Mouse (Mus musculus) liver, embryonic 15.5 days (tissue): ENCODE data around the gene Boc. TPM values are rescaled to one million over a fixed set of nuclear protein-coding genes. Genes with fewer than 3 reads are reported as not detected.
"Not testable (repeated sequence)": the region's sequence is repeated elsewhere in the genome, so short reads cannot be mapped to it uniquely, and the experiment has no call there.

Experiments
- ATAC-seq: fragments of 200-750 bp; cut with Nextera tagmentation; 2 replicates; pipeline ENCODE4 v1.8.0; 2017; ENCODE audit warnings: moderate number of reproducible peaks, mild to moderate bottlenecking, moderate library complexity; ENCODE audit not compliant: insufficient read depth
- H3K27ac ChIP-seq: fragments of 300-500 bp; sonication (generic); replicated peaks from 2 replicates; pipeline ENCODE4 v1.5.1; 2015; ENCODE audit warnings: mild to moderate bottlenecking, inconsistent platforms
- H3K27me3 ChIP-seq: fragments of 300-500 bp; sonication (generic); 2 replicates; pipeline ENCODE4 v1.6.1; 2015; ENCODE audit warnings: mild to moderate bottlenecking, inconsistent platforms
- H3K36me3 ChIP-seq: fragments of 300-500 bp; sonication (generic); replicated peaks from 2 replicates; pipeline ENCODE4 v1.6.1; 2015; ENCODE audit warnings: moderate library complexity, mild to moderate bottlenecking, inconsistent platforms
- H3K4me1 ChIP-seq: fragments of 300-500 bp; sonication (generic); replicated peaks from 2 replicates; pipeline ENCODE4 v1.6.1; 2015; ENCODE audit warnings: inconsistent platforms
- H3K4me2 ChIP-seq: fragments of 300-500 bp; sonication (generic); 2 replicates; pipeline ENCODE4 v1.6.1; 2015; ENCODE audit warnings: moderate library complexity, mild to moderate bottlenecking, inconsistent platforms
- H3K4me3 ChIP-seq: fragments of 300-500 bp; sonication (generic); replicated peaks from 2 replicates; pipeline ENCODE4 v1.5.1; 2015; ENCODE audit warnings: mild to moderate bottlenecking, inconsistent platforms
- H3K9ac ChIP-seq: fragments of 300-500 bp; sonication (generic); 2 replicates; pipeline ENCODE4 v1.6.1; 2015; ENCODE audit warnings: moderate library complexity, mild to moderate bottlenecking, inconsistent platforms
- H3K9me3 ChIP-seq: fragments of 300-500 bp; sonication (generic); replicated peaks from 2 replicates; pipeline ENCODE4 v1.6.1; 2016; ENCODE audit warnings: inconsistent platforms
- WGBS: fragments of 180-500 bp; shearing (Covaris S2); methylation state at CpG from one replicate; pipeline ENCODE4 v1.1.7; 2015; ENCODE audit warnings: mixed read lengths; ENCODE audit not compliant: insufficient replicate concordance; 5-methylcytosine and 5-hydroxymethylcytosine counted together
- microRNA-seq: library from miRNA; unstranded; fragments of <30 nt; microRNA quantifications from one replicate; pipeline ENCODE4, GENCODE M21; 2016
- polyA plus RNA-seq: library from polyadenylated mRNA; unstranded; fragments of >200 nt; fragmentation: Nextera tagmentation; extraction: Ambion mirVana; gene quantifications from 2 replicates; pipeline ENCODE4 v1.2.1, GENCODE M21; 2015

Gene Boc
- polyA plus RNA-seq, 1 experiment from 2014 or later: 0.59 TPM

DNA sequence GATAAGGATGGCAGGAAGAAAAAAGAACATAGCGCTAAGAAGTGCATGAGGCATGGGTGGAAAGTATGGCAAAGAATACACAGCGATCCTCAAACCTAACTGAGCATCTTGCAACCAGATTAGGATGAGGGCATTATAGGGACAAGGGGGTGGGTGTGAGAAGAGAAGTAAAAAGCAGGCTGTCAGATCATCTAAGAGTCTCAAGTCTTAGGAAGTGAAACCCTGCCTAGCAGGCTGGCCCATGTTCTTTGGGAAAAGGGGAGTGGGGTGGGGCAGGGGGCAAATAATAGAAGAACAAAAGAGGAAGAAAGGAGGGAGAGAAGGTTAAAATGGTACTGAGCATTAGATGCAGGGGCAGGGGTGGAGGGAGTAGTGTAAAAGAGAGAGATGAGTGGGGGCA lies 99.9 kb downstream of the Boc start:
- no peaks in the 10 kb centered on the region for H3K36me3 ChIP-seq
- no peak overlapping the region for H3K4me3 ChIP-seq
- no peaks in the 10 kb centered on the region for H3K4me1 ChIP-seq
- no peak overlapping the region for H3K27ac ChIP-seq
- H3K9ac ChIP-seq: no peak overlapping the region
- 60% methylated on average over 2 of the region's 2 CpGs for WGBS
- no peak overlapping the region for H3K4me2 ChIP-seq
- H3K9me3 ChIP-seq: no peaks in the 10 kb centered on the region
- H3K27me3 ChIP-seq: no peaks in the 10 kb centered on the region
- no peak for ATAC-seq

DNA sequence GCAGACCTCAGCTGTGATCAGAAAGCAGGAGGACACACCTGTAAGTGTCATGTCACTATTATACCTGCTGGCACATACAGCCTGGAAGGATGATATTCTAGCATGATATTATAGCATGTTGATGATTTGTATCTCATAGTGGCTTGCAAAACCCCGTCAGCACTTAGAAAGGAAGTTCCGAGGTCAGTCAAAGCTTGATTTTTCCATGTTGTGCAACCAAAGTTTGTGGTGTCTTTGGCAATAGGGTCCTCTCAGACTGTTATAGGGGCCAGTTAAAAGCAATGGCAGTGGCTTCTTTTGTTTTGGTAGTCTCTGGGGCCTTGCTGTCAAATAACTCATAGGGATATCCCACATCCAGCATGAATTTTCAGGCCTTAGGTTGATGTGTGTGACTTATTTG lies 100.8 kb downstream of the Boc start:
- no peak for ATAC-seq

DNA sequence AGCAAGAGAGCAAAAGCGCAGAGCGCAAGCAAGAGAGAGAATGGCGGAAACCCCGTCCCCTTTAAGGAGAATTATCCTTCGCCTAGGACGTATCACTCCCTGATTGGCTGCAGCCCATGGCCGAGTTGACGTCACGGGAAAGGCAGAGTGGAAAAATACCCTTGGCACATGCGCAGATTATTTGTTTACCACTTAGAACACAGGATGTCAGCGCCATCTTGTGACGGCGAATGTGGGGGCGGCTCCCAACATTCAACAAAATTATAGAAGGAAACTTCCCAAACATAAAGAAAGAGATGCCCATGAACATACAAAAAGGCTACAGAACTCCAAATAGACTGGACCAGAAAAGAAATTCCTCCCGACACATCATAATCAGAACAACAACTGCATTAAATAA lies 116.8 kb downstream of the Boc start:
- 79% methylated on average over 15 of the region's 15 CpGs for WGBS
- H3K36me3 ChIP-seq, H3K27ac ChIP-seq, H3K9me3 ChIP-seq, H3K27me3 ChIP-seq, H3K4me2 ChIP-seq, ATAC-seq, H3K4me3 ChIP-seq, H3K4me1 ChIP-seq, H3K9ac ChIP-seq: not testable (repeated sequence)

More for the DNA sequence above, 100.8 kb downstream of the Boc start:
- Histone ChIP-seq H3K4me3 (no peak overlapping the region), H3K36me3 (no peaks in the 10 kb centered on the region), H3K27ac (no peak overlapping the region), H3K27me3 (no peaks in the 10 kb centered on the region), H3K9me3 (no peaks in the 10 kb centered on the region), H3K4me2 (no peak overlapping the region), H3K9ac (no peak overlapping the region), H3K4me1 (no peaks in the 10 kb centered on the region)
- 34% methylated on average over 2 of the region's 2 CpGs for WGBS

DNA sequence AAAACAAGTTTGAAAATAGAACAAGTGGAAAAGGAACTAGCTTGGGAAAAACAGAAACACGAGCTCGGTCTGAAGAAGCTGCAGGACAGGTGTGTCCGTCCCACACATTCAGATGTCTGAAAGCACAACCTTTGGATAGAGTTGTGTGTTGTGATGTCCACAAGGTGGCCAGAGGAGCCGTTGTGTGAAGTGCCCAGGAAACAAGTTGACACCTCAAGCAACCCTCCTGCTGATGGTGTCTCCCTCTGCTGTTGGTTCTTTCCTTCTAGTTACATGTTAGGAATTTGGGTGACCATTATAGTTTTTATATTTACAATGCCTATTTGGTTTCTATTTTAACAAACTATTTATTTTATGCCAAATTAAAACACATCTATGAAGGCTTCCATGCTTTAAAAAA lies 123.2 kb downstream of the Boc start:
- Histone ChIP-seq H3K4me3 (no peak overlapping the region), H3K27me3 (no peaks in the 10 kb centered on the region), H3K4me2 (no peak overlapping the region), H3K9me3 (no peaks in the 10 kb centered on the region), H3K36me3 (no peaks in the 10 kb centered on the region), H3K27ac (no peak overlapping the region), H3K9ac (no peak overlapping the region), H3K4me1 (no peaks in the 10 kb centered on the region)
- 44% methylated on average over 4 of the region's 4 CpGs for WGBS
- ATAC-seq: no peak

Small RNA genes lying within 50 kb of the gene (microRNA-seq; reads per million reads assigned to microRNA genes)
- gene Mir3081: 2.0 reads per million

Other genes with a start within 250 kb of the Boc start
- 0.03 TPM in 1 of 2 replicates, not detected in the other for gene Sidt1, start 225.7 kb downstream of the Boc start, polyA plus RNA-seq
- gene Spice1, start 211.8 kb downstream of the Boc start, polyA plus RNA-seq: 6.1 and 7.8 TPM in 2 replicates
- gene Cfap44, start 164.1 kb downstream of the Boc start, polyA plus RNA-seq: 0.40 and 0.51 TPM in 2 replicates
- 2.1 TPM in 2 replicates for gene Nepro, start 165.4 kb upstream of the Boc start, polyA plus RNA-seq
- 13.3 and 15.4 TPM in 2 replicates for gene Gtpbp8, start 187.5 kb upstream of the Boc start, polyA plus RNA-seq
- 3.5 and 3.8 TPM in 2 replicates for gene Cd200r1, start 206.8 kb upstream of the Boc start, polyA plus RNA-seq